In the genomic region with DNA sequence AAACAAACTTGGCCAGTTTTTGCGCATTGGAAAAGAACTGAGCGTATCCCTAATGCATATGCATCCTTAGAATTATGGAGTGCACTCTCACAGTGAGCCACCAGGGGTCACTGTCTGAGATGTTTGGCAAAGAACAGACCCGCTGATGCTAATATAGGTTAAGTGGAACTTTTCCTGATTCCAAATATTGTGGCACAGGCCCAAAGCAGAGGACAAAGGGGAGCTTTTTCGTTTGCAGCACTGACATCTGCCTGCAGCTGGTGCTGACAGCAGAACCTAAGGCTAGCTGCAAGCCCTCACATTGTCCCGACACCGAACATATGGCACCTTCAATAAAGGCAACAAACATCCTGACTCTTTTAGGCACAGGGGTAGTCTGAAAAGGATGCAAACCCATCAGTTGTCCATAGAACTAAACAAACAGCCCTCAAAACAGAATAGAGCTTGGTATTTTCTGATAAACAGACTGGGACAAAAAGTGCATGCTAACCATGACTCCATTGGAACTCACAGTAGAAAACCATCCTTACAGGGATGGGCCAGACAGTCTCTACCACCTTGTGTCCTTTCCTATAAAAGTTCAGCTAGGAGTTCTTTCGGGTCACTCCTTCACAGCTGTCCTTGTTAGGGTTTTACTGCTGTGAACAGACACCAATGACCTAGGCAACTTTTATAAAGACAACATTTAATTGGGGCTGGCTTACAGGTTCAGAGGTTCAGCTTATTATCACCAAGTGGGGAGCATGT, we compare ENCODE assay signal across 9 mouse cellular contexts.
DNase-seq lines count a peak whose midpoint lies in the region; ATAC-seq and TF ChIP-seq lines count a peak whose summit lies in the region.
"Had no signal": no experiment of that assay in that cellular context is flagged by ENCODE, and none has a peak within 500 bp of the region (broad histone marks: within the 10 kb centered on the region; RNA-seq: fewer than 3 reads in every experiment).

No protein-coding gene starts in this region.

- no peak overlapping the region for H3K4me2 ChIP-seq in lung, embryonic 14.5 days
- H3K4me2 ChIP-seq: embryonic facial prominence, embryonic 15.5 days had no signal

- peak; percentile 47 for DNase-seq in CD4-positive, CD25-positive, alpha-beta regulatory T cell, adult 2 months (ENCODE audit: low read depth, low spot score)
- peak; percentile 70 for DNase-seq in adrenal gland, postnatal 14 days
- DNase-seq in embryo, embryonic 9.5 days (ENCODE audit: extremely low spot score) = peak; percentile 76
- peak; percentile 52 to 60 for DNase-seq in heart, postnatal 36 days
- DNase-seq in layer of hippocampus, adult 11-12 months (ENCODE audit: low spot score) = peak; percentile 82
- DNase-seq in lung, embryonic 14.5 days = peak; percentile 92
- peak; percentile 55 for DNase-seq in ovary, postnatal 36 days (ENCODE audit: low spot score)
- peak; percentile 19 to 66 for DNase-seq in urinary bladder, adult 18-20 months (ENCODE audit: low spot score in 2 of 2)

- TF ChIP-seq CTCF in lung, embryonic 14.5 days (IDR thresholded peaks at IDR 0.05; ENCODE audit: low read depth) = peak; percentile 88

- intact Hi-C loops in heart, postnatal 36 days (cut with DNase I) = loop anchor here (1.0 kb wide), 1 partner anchor 298 kb away; no protein-coding TSS in a partner anchor

- H3K36me3 ChIP-seq in lung, embryonic 14.5 days (ENCODE audit: insufficient read depth) = no peaks in the 10 kb centered on the region
- H3K36me3 ChIP-seq: embryonic facial prominence, embryonic 15.5 days had no signal

- no peaks in the 10 kb centered on the region for H3K4me1 ChIP-seq in lung, embryonic 14.5 days (ENCODE audit: insufficient read depth)
- H3K4me1 ChIP-seq: embryonic facial prominence, embryonic 15.5 days had no signal

- H3K4me3 ChIP-seq in lung, embryonic 14.5 days (ENCODE audit: low read depth, low read length) = no peak overlapping the region
- H3K4me3 ChIP-seq: embryonic facial prominence, embryonic 15.5 days had no signal

- H3K9me3 ChIP-seq in lung, embryonic 14.5 days (ENCODE audit: low read depth, low read length) = no peaks in the 10 kb centered on the region
- H3K9me3 ChIP-seq: embryonic facial prominence, embryonic 15.5 days had no signal

- 33% methylated on average over 7 of the region's 7 CpGs for WGBS in lung, embryonic 14.5 days

- H3K27me3 ChIP-seq in lung, embryonic 14.5 days (ENCODE audit: insufficient read depth, low read length) = no peaks in the 10 kb centered on the region
- H3K27me3 ChIP-seq: embryonic facial prominence, embryonic 15.5 days had no signal

- no peak overlapping the region for H3K9ac ChIP-seq in lung, embryonic 14.5 days
- H3K9ac ChIP-seq: embryonic facial prominence, embryonic 15.5 days had no signal

- no peak overlapping the region for H3K27ac ChIP-seq in lung, embryonic 14.5 days (ENCODE audit: low read depth)
- H3K27ac ChIP-seq: embryonic facial prominence, embryonic 15.5 days had no signal

- ATAC-seq in lung, embryonic 14.5 days (ENCODE audit: insufficient read depth) = peak; percentile 87
